Mouse (Mus musculus): Measurements from ENCODE around the gene Polg. TPM values are rescaled to one million over a fixed set of nuclear protein-coding genes. Genes with fewer than 3 reads are reported as not detected.

Gene Polg
- polyA plus RNA-seq, 1 experiment from 2014 or later, result 44.8 TPM

- ATAC-seq (replicated peaks; ENCODE audit: low FRiP score, low TSS enrichment, low read depth) (no peak), DNase-seq (ENCODE audit: low spot score) (no peak)
- H3K36me3 ChIP-seq (ENCODE audit: control insufficient read depth, insufficient read depth, low read length), result no peaks in the 10 kb centered on the region
- peaks cover 100% of the 10 kb centered on the region for H3K27me3 ChIP-seq (replicated peaks; ENCODE audit: control insufficient read depth, insufficient read depth, low read length)
- peak overlapping the region; percentile 54 for H3K4me2 ChIP-seq (ENCODE audit: low read length)
- no peak overlapping the region for H3K27ac ChIP-seq (ENCODE audit: low read depth)
- peaks cover 4% of the 10 kb centered on the region; the same call in 1 of the 2 replicates for H3K4me1 ChIP-seq (replicated peaks; ENCODE audit: control insufficient read depth, insufficient read depth, low read length)
- H3K4me3 ChIP-seq (ENCODE audit: low read depth, low read length), result peak overlapping the region; percentile 31
- 0% methylated on average over 22 of the region's 22 CpGs for WGBS
- no peak overlapping the region for H3K9ac ChIP-seq (ENCODE audit: low read length)
- H3K9me3 ChIP-seq (ENCODE audit: control insufficient read depth, low read length), result no peaks in the 10 kb centered on the region
These were observed 39.2 kb upstream of the Polg start for GRCm38 (mm10) chr7:79505376-79505775.

- H3K27me3 ChIP-seq (replicated peaks; ENCODE audit: control insufficient read depth, insufficient read depth, low read length), result peaks cover 100% of the 10 kb centered on the region
- H3K36me3 ChIP-seq (ENCODE audit: control insufficient read depth, insufficient read depth, low read length), result no peaks in the 10 kb centered on the region
- H3K27ac ChIP-seq (ENCODE audit: low read depth), result no peak overlapping the region
- DNase-seq (ENCODE audit: low spot score), result peak; percentile 78
- under 1% methylated on average over 39 of the region's 42 CpGs for WGBS
- H3K4me3 ChIP-seq (ENCODE audit: low read depth, low read length), result peak overlapping the region; percentile 31
- no peak overlapping the region for H3K9ac ChIP-seq (ENCODE audit: low read length)
- no peaks in the 10 kb centered on the region for H3K9me3 ChIP-seq (ENCODE audit: control insufficient read depth, low read length)
- H3K4me2 ChIP-seq (ENCODE audit: low read length), result peak overlapping the region; percentile 54
- ATAC-seq (replicated peaks; ENCODE audit: low FRiP score, low TSS enrichment, low read depth), result peak; percentile 76
- H3K4me1 ChIP-seq (replicated peaks; ENCODE audit: control insufficient read depth, insufficient read depth, low read length), result peaks cover 4% of the 10 kb centered on the region; the same call in 1 of the 2 replicates
These were observed 38.6 kb upstream of the Polg start for GRCm38 (mm10) chr7:79504723-79505122.

DNA sequence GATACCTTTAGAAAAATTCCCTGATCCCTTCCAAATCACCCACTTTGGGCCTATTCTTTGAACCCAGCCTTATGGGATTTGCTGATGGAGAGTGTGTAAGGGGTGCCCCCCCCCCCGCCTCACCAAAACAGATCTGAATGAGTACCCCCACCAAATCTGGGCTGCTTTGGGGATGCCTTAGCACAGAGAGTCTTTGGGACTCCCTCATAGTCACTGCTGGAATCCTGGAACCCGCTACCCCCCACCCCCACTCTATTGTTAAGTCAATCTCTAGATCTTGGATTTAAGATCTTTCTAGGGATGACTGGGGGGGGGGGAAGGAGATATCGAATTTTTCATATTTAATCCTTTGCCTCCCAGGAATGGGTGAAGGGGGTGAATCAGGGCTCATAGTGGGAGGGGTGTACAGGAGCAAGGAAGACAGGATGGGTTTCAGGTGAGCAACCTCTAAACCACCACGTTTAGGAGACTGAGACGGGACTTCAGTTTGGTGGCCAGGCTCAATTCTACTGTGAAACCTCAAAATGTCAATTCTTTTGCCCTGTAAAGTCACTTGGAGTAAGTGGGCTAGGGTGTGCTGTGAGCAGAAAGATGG is 37.6 kb upstream of the Polg start:
- Histone ChIP-seq H3K4me1 (replicated peaks; ENCODE audit: control insufficient read depth, insufficient read depth, low read length) (peaks cover 4% of the 10 kb centered on the region; the same call in 1 of the 2 replicates), H3K36me3 (ENCODE audit: control insufficient read depth, insufficient read depth, low read length) (no peaks in the 10 kb centered on the region), H3K27me3 (replicated peaks; ENCODE audit: control insufficient read depth, insufficient read depth, low read length) (peaks cover 100% of the 10 kb centered on the region), H3K9me3 (ENCODE audit: control insufficient read depth, low read length) (no peaks in the 10 kb centered on the region), H3K4me3 (ENCODE audit: low read depth, low read length) (no peak overlapping the region), H3K27ac (ENCODE audit: low read depth) (no peak overlapping the region), H3K9ac (ENCODE audit: low read length) (no peak overlapping the region), H3K4me2 (ENCODE audit: low read length) (no peak overlapping the region)
- no peak for ATAC-seq (replicated peaks; ENCODE audit: low FRiP score, low TSS enrichment, low read depth)
- no peak for DNase-seq (ENCODE audit: low spot score)
- WGBS, result 3% methylated on average over 5 of the region's 5 CpGs

DNA sequence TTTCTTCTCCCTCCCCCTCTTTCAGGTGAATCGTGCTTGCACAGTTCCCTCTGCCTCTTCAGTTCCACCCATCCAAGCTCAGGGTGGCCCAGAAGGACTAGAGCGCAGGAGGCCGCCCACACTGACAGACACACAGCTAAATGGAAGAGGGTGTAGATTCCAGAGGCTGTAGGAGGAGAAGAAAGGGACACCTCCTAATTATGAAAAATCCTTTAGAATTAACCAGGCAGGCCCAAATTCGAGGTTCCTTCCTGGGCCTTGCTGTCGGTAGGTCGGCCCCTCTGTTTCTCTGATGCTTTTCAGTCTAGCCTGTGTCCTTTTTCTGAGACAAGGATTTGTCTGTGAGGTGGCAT is 36.9 kb upstream of the Polg start:
- ATAC-seq (replicated peaks; ENCODE audit: low FRiP score, low TSS enrichment, low read depth), result no peak
- H3K9me3 ChIP-seq (ENCODE audit: control insufficient read depth, low read length), result no peaks in the 10 kb centered on the region
- H3K9ac ChIP-seq (ENCODE audit: low read length), result no peak overlapping the region
- peaks cover 100% of the 10 kb centered on the region for H3K27me3 ChIP-seq (replicated peaks; ENCODE audit: control insufficient read depth, insufficient read depth, low read length)
- no peak overlapping the region for H3K27ac ChIP-seq (ENCODE audit: low read depth)
- H3K36me3 ChIP-seq (ENCODE audit: control insufficient read depth, insufficient read depth, low read length), result no peaks in the 10 kb centered on the region
- DNase-seq (ENCODE audit: low spot score), result no peak
- H3K4me1 ChIP-seq (replicated peaks; ENCODE audit: control insufficient read depth, insufficient read depth, low read length), result 0 out of 2 replicates have a peak, but pooled peaks cover 4% of the 10 kb centered on the region
- H3K4me2 ChIP-seq (ENCODE audit: low read length), result no peak overlapping the region
- no peak overlapping the region for H3K4me3 ChIP-seq (ENCODE audit: low read depth, low read length)
- WGBS, result 9% methylated on average over 6 of the region's 6 CpGs

- H3K27me3 ChIP-seq (replicated peaks; ENCODE audit: control insufficient read depth, insufficient read depth, low read length), result peaks cover 100% of the 10 kb centered on the region
- DNase-seq (ENCODE audit: low spot score) (peak; percentile 60), ATAC-seq (replicated peaks; ENCODE audit: low FRiP score, low TSS enrichment, low read depth) (no peak)
- H3K4me2 ChIP-seq (ENCODE audit: low read length), result no peak overlapping the region
- WGBS, result 9% methylated on average over 10 of the region's 10 CpGs
- H3K9ac ChIP-seq (ENCODE audit: low read length), result no peak overlapping the region
- no peak overlapping the region for H3K27ac ChIP-seq (ENCODE audit: low read depth)
- no peaks in the 10 kb centered on the region for H3K9me3 ChIP-seq (ENCODE audit: control insufficient read depth, low read length)
- H3K4me1 ChIP-seq (replicated peaks; ENCODE audit: control insufficient read depth, insufficient read depth, low read length), result 0 out of 2 replicates have a peak, but pooled peaks cover 4% of the 10 kb centered on the region
- no peaks in the 10 kb centered on the region for H3K36me3 ChIP-seq (ENCODE audit: control insufficient read depth, insufficient read depth, low read length)
- no peak overlapping the region for H3K4me3 ChIP-seq (ENCODE audit: low read depth, low read length)
These were observed 36.3 kb upstream of the Polg start for GRCm38 (mm10) chr7:79502152-79503102.

DNA sequence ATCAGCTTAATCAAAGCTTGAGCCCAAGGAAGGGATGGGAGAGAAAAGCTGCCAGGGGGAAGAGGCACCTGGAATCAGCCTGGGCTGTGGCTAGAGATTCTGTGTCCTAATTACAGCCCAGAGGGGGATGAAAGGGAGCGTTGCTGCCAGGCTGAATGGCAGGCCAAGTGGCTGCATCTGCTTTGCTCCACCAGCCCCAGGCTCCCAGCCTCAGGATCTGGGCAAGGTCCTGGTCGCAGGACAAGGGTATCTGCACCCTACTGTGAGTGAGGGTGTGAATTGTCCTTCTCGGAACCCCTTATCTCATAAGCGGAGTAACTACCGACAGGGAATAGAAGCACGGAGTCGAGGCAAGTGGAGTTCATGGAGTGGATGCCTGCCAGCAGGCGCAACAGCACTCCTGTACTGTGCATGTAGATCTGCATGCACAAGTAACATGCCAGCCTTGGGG is 35.4 kb upstream of the Polg start:
- Histone ChIP-seq H3K9me3 (ENCODE audit: control insufficient read depth, low read length) (no peaks in the 10 kb centered on the region), H3K36me3 (ENCODE audit: control insufficient read depth, insufficient read depth, low read length) (no peaks in the 10 kb centered on the region), H3K9ac (ENCODE audit: low read length) (no peak overlapping the region), H3K27ac (ENCODE audit: low read depth) (no peak overlapping the region), H3K4me3 (ENCODE audit: low read depth, low read length) (no peak overlapping the region), H3K4me2 (ENCODE audit: low read length) (no peak overlapping the region), H3K4me1 (replicated peaks; ENCODE audit: control insufficient read depth, insufficient read depth, low read length) (0 out of 2 replicates have a peak, but pooled peaks cover 4% of the 10 kb centered on the region), H3K27me3 (replicated peaks; ENCODE audit: control insufficient read depth, insufficient read depth, low read length) (peaks cover 100% of the 10 kb centered on the region)
- 3% methylated on average over 8 of the region's 8 CpGs for WGBS
- no peak for ATAC-seq (replicated peaks; ENCODE audit: low FRiP score, low TSS enrichment, low read depth)
- no peak for DNase-seq (ENCODE audit: low spot score)

DNA sequence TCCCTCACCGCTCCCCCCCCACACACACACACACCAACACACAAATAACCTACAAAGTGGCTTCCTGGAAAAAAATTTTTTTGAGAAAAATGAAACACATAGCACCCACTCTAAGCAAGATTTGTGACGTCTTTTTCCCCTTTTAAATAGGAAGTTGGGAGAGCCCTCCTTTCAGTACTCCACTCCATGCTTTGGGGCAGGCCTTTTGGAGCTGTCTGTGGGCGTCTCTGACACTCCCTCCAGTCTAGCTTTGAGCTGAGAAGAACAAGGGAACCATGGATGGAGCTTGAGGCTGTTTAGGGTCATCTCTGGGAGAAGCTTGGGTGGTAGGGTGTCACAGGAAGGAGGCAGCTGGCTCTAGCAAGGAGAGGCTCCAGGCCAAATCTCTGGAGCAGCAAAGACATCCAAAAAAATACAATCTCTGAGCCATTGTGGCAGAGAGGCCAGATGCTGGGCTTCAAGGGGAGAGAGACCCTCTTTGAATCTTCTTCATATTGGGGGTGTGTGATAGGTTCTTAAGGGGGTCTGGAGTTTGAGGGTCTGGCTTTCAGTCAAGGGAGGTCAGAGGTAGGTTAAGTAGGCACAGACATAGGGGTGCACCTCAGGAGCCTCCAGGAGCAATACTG is 34.6 kb upstream of the Polg start:
- 0 out of 2 replicates have a peak, but pooled peaks cover 4% of the 10 kb centered on the region for H3K4me1 ChIP-seq (replicated peaks; ENCODE audit: control insufficient read depth, insufficient read depth, low read length)
- no peak overlapping the region for H3K9ac ChIP-seq (ENCODE audit: low read length)
- H3K4me2 ChIP-seq (ENCODE audit: low read length), result no peak overlapping the region
- no peaks in the 10 kb centered on the region for H3K36me3 ChIP-seq (ENCODE audit: control insufficient read depth, insufficient read depth, low read length)
- DNase-seq (ENCODE audit: low spot score) (no peak), ATAC-seq (replicated peaks; ENCODE audit: low FRiP score, low TSS enrichment, low read depth) (no peak)
- H3K27me3 ChIP-seq (replicated peaks; ENCODE audit: control insufficient read depth, insufficient read depth, low read length), result peaks cover 99% of the 10 kb centered on the region
- no peaks in the 10 kb centered on the region for H3K9me3 ChIP-seq (ENCODE audit: control insufficient read depth, low read length)
- H3K4me3 ChIP-seq (ENCODE audit: low read depth, low read length), result no peak overlapping the region
- 0% methylated on average over 3 of the region's 3 CpGs for whole genome bisulfite sequencing
- H3K27ac ChIP-seq (ENCODE audit: low read depth), result no peak overlapping the region
